In genomic region chr2:41080531-41080930, GRCm38 (mm10) we compare ENCODE assay signal across 32 mouse cellular contexts.
DNase-seq lines count a peak whose midpoint lies in the region; ATAC-seq lines count a peak whose summit lies in the region.
"Had no signal": no experiment of that assay in that cellular context is flagged by ENCODE, and none has a peak within 500 bp of the region (broad histone marks: within the 10 kb centered on the region; RNA-seq: fewer than 3 reads in every experiment).

No protein-coding gene starts in this region.

- H3K9me3 ChIP-seq in kidney, embryonic 15.5 days (replicated peaks), result no peaks in the 10 kb centered on the region
- H3K9me3 ChIP-seq: limb, embryonic 10.5 days; limb, embryonic 15.5 days; liver, embryonic 13.5 days had no signal

- peak; percentile 3 for DNase-seq in cerebellum, adult 8-10 months
- no peak for DNase-seq in cerebellum, adult 18-20 months
- peak; percentile 62 for DNase-seq in left cerebral cortex, postnatal 4 days
- DNase-seq in left cerebral cortex, adult 11 months (ENCODE audit: low spot score), result no peak
- peak; percentile 5 for DNase-seq in cerebellum, adult 9-10 months
- peak; percentile 35 to 60 for DNase-seq in cerebellum, postnatal 25 days
- DNase-seq in right cerebral cortex, adult 2 months (ENCODE audit: low spot score in 2 of 2), result no peak
- DNase-seq: adrenal gland, postnatal 10 days; gastrocnemius, adult 2 months; gastrocnemius, postnatal 36 days; heart, adult 18-20 months; heart, postnatal 36 days; kidney, adult 11 months; kidney, postnatal 36 days; liver, embryonic 13.5 days; lung, adult 18-20 months; right cerebral cortex, adult 18-20 months; right cerebral cortex, postnatal 4 days; thymus, adult 18-20 months; thymus, postnatal 25 days had no signal

- no peak overlapping the region for H3K27ac ChIP-seq in kidney, embryonic 15.5 days
- H3K27ac ChIP-seq: gastrocnemius, adult 2 months; layer of hippocampus, adult 2 months; limb, embryonic 10.5 days; limb, embryonic 15.5 days; liver, embryonic 13.5 days; macrophage; stomach, postnatal 0 days had no signal

- 96% methylated on average over 1 of the region's 1 CpGs for WGBS in kidney, embryonic 15.5 days

- intact Hi-C loops in left cerebral cortex, postnatal 4 days (cut with DNase I), result no loop called here

- no peak for ATAC-seq in kidney, embryonic 15.5 days (replicated peaks; ENCODE audit: low FRiP score)
- ATAC-seq: forebrain, embryonic 16.5 days; inflammation-experienced regulatory T-cells, adult 6 months; lung, postnatal 0 days; Patski had no signal

- no peak overlapping the region for H3K4me3 ChIP-seq in kidney, embryonic 15.5 days (replicated peaks)
- H3K4me3 ChIP-seq: erythroblast, embryonic 14.5 days; gastrocnemius, adult 2 months; layer of hippocampus, adult 2 months; limb, embryonic 10.5 days; limb, embryonic 15.5 days; liver, embryonic 13.5 days had no signal

- H3K4me2 ChIP-seq in kidney, embryonic 15.5 days, result no peak overlapping the region
- H3K4me2 ChIP-seq: heart, embryonic 11.5 days; limb, embryonic 15.5 days; liver, embryonic 13.5 days had no signal

- no peaks in the 10 kb centered on the region for H3K27me3 ChIP-seq in kidney, embryonic 15.5 days
- H3K27me3 ChIP-seq: limb, embryonic 15.5 days; liver, embryonic 13.5 days; Patski had no signal

- H3K36me3 ChIP-seq in kidney, embryonic 15.5 days, result no peaks in the 10 kb centered on the region
- H3K36me3 ChIP-seq: limb, embryonic 10.5 days; limb, embryonic 15.5 days; liver, embryonic 13.5 days had no signal

- no peaks in the 10 kb centered on the region for H3K4me1 ChIP-seq in kidney, embryonic 15.5 days
- H3K4me1 ChIP-seq: limb, embryonic 10.5 days; limb, embryonic 15.5 days; liver, embryonic 13.5 days had no signal

- no peak overlapping the region for H3K9ac ChIP-seq in kidney, embryonic 15.5 days
- H3K9ac ChIP-seq: limb, embryonic 15.5 days; liver, embryonic 13.5 days had no signal

Comparison
In these comparisons a context has a peak if more than half of its experiments do, and no peak if none do; other contexts are left out.
1. DNase-seq: peak in cerebellum, adult 8-10 months (single experiment), left cerebral cortex, postnatal 4 days (single experiment), cerebellum, adult 9-10 months (single experiment) and cerebellum, postnatal 25 days (2 of 2); none in cerebellum, adult 18-20 months (0 of 2), left cerebral cortex, adult 11 months (single experiment) and right cerebral cortex, adult 2 months (0 of 2).